Mouse (Mus musculus): ENCODE measurements around the gene 1600002K03Rik. TPM values are rescaled to one million over a fixed set of nuclear protein-coding genes. Genes with fewer than 3 reads are reported as not detected.
"Not testable (repeated sequence)": the region's sequence is repeated elsewhere in the genome, so short reads cannot be mapped to it uniquely, and the experiment has no call there.

Gene 1600002K03Rik
- total and polyA plus RNA-seq, 3 experiments, result 4.8 to 8.9 TPM; not detected in 1

DNA sequence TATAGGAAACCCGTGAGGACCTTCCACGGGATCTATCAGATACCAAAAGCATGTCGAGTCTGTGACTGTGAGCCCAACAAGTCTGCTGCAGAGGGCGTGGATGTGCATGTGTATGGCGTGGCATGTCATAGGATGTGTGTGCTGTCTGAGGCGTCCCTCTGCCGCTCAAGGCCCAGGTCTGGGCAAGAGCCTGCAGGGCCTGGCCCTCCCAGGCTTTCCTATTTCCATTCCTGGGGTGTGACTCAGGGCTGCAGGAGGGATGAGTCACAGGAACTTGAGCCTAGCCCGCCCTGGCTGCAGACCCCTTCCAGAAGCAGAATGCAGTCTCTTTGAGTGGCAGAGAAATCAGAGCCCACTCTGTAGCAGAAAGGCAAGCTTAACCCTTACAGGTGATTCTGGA, 9.0 kb upstream of the 1600002K03Rik start:
- no peak for ATAC-seq (ENCODE audit: extremely low read depth, insufficient number of reproducible peaks, low FRiP score, poor library complexity, severe bottlenecking)
- Histone ChIP-seq H3K9me3 (replicated peaks) (no peaks in the 10 kb centered on the region), H3K4me3 (ENCODE audit: low read depth, low read length) (no peak overlapping the region; the same call in 1 of the 2 replicates), H3K4me1 (ENCODE audit: insufficient read depth, low read depth, low read length) (peaks cover 85% of the 10 kb centered on the region), H3K27me3 (ENCODE audit: insufficient read depth, low read length) (no peaks in the 10 kb centered on the region; the same call in 1 of the 2 replicates), H3K36me3 (replicated peaks) (peaks cover 1% of the 10 kb centered on the region)
- no peak for DNase-seq (ENCODE audit: low spot score)
- TF ChIP-seq TAL1 (conservative IDR thresholded peaks at IDR 0.05; ENCODE audit: low read depth, low read length) (no peak), POLR2AphosphoS5 (IDR thresholded peaks at IDR 0.05; ENCODE audit: insufficient replicate concordance, low read depth, low read length) (no peak), GATA2 (IDR thresholded peaks at IDR 0.05; ENCODE audit: borderline replicate concordance, low read depth, low read length) (no peak), CTCF (IDR thresholded peaks at IDR 0.05; ENCODE audit: low read depth, low read length) (no peak), GATA1 (IDR thresholded peaks at IDR 0.05; ENCODE audit: borderline replicate concordance, low read length) (no peak)

- TF ChIP-seq GATA2 (IDR thresholded peaks at IDR 0.05; ENCODE audit: borderline replicate concordance, low read depth, low read length) (no peak), CTCF (IDR thresholded peaks at IDR 0.05; ENCODE audit: low read depth, low read length) (no peak), POLR2AphosphoS5 (IDR thresholded peaks at IDR 0.05; ENCODE audit: insufficient replicate concordance, low read depth, low read length) (no peak), TAL1 (conservative IDR thresholded peaks at IDR 0.05; ENCODE audit: low read depth, low read length) (no peak), GATA1 (IDR thresholded peaks at IDR 0.05; ENCODE audit: borderline replicate concordance, low read length) (no peak)
- Histone ChIP-seq H3K36me3 (replicated peaks) (peaks cover 3% of the 10 kb centered on the region), H3K4me3 (ENCODE audit: low read depth, low read length) (peak overlapping the region; percentile 72), H3K27me3 (ENCODE audit: insufficient read depth, low read length) (no peaks in the 10 kb centered on the region; the same call in 1 of the 2 replicates), H3K9me3 (replicated peaks) (no peaks in the 10 kb centered on the region), H3K4me1 (ENCODE audit: insufficient read depth, low read depth, low read length) (peaks cover 84% of the 10 kb centered on the region)
- no peak for DNase-seq (ENCODE audit: low spot score)
- no peak for ATAC-seq (ENCODE audit: extremely low read depth, insufficient number of reproducible peaks, low FRiP score, poor library complexity, severe bottlenecking)
Observed at GRCm38 (mm10) chr10:80164161-80164997, 8.4 kb upstream of the 1600002K03Rik start.

- ATAC-seq (ENCODE audit: extremely low read depth, insufficient number of reproducible peaks, low FRiP score, poor library complexity, severe bottlenecking), result peak; percentile 29
Observed at GRCm38 (mm10) chr10:80164998-80165344, 7.8 kb upstream of the 1600002K03Rik start.

DNA sequence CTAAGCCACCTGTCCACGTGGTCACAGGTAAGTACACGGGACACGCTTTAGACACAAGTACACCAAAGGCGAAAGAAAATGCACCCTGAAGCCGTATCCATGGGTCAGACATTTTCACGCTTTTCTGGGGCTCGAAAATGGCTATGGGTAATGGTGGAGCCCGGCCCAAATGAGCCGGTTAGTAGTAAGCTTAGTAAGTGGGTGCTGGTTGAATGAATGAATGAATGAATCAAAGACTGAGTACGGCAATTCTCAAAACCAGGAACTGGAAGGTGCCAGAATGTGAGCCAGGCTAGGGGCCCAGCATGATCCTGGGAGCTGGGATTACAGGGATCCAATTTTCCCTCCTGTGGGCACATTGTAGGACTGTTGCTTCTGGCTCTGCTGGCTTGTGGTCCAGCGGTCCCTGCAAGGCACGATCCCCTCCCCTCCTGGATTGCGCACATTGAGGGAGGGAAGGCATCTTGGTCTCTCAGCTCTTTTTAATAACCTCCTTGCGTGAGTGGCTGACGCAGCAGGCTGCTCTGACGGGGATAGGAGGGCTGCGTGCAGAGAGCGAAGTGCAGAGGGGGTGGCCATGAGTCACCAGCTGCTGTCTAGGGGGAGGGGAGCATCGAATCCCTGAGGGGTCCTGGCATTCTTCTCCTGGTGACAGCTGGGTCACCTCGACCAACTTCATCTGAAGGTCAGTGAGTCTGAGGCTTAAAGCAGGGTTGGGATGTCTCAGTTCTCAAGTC, 7.2 kb upstream of the 1600002K03Rik start, which contains the start of gene Cirbp:
TSS of gene Cirbp (plus strand) at position 594 of the 737 bp plus-strand sequence.
- H3K4me3 ChIP-seq (ENCODE audit: low read depth, low read length), result peak within 1 kb of the TSS; percentile 72
- TF ChIP-seq POLR2AphosphoS5 (IDR thresholded peaks at IDR 0.05; ENCODE audit: insufficient replicate concordance, low read depth, low read length), result no peak
- TF ChIP-seq GATA1 (IDR thresholded peaks at IDR 0.05; ENCODE audit: borderline replicate concordance, low read length), result no peak
- TF ChIP-seq TAL1 (conservative IDR thresholded peaks at IDR 0.05; ENCODE audit: low read depth, low read length), result no peak
- no peak for TF ChIP-seq GATA2 (IDR thresholded peaks at IDR 0.05; ENCODE audit: borderline replicate concordance, low read depth, low read length)
- no peak for TF ChIP-seq CTCF (IDR thresholded peaks at IDR 0.05; ENCODE audit: low read depth, low read length)
- H3K4me1 ChIP-seq (ENCODE audit: insufficient read depth, low read depth, low read length), result peaks cover 86% of the 10 kb centered on the region
- no peak for DNase-seq (ENCODE audit: low spot score)
- H3K27me3 ChIP-seq (ENCODE audit: insufficient read depth, low read length), result no peaks in the 10 kb centered on the region; the same call in 1 of the 2 replicates
- H3K36me3 ChIP-seq (replicated peaks), result peaks cover 15% of the 10 kb centered on the region
- peaks cover 7% of the 10 kb centered on the region for H3K9me3 ChIP-seq (replicated peaks)
- ATAC-seq (ENCODE audit: extremely low read depth, insufficient number of reproducible peaks, low FRiP score, poor library complexity, severe bottlenecking), result no peak

More at GRCm38 (mm10) chr10:80164998-80165344, 7.8 kb upstream of the 1600002K03Rik start:
- Histone ChIP-seq H3K4me3 (ENCODE audit: low read depth, low read length) (peak overlapping the region; percentile 72), H3K27me3 (ENCODE audit: insufficient read depth, low read length) (no peaks in the 10 kb centered on the region; the same call in 1 of the 2 replicates), H3K9me3 (replicated peaks) (0 out of 2 replicates have a peak, but pooled peaks cover under 1% of the 10 kb centered on the region), H3K36me3 (replicated peaks) (peaks cover 9% of the 10 kb centered on the region), H3K4me1 (ENCODE audit: insufficient read depth, low read depth, low read length) (peaks cover 86% of the 10 kb centered on the region)
- peak; percentile 63 for DNase-seq (ENCODE audit: low spot score)
- TF ChIP-seq POLR2AphosphoS5 (IDR thresholded peaks at IDR 0.05; ENCODE audit: insufficient replicate concordance, low read depth, low read length), result no peak
- peak; percentile 100 for TF ChIP-seq CTCF (IDR thresholded peaks at IDR 0.05; ENCODE audit: low read depth, low read length)

- DNase-seq (ENCODE audit: low spot score); H3K27me3 ChIP-seq (ENCODE audit: insufficient read depth, low read length); ATAC-seq (ENCODE audit: extremely low read depth, insufficient number of reproducible peaks, low FRiP score, poor library complexity, severe bottlenecking): not testable (repeated sequence)
- Histone ChIP-seq H3K9me3 (replicated peaks) (peaks cover 11% of the 10 kb centered on the region), H3K4me3 (ENCODE audit: low read depth, low read length) (peak overlapping the region; percentile 72; the same call in 1 of the 2 replicates), H3K4me1 (ENCODE audit: insufficient read depth, low read depth, low read length) (peaks cover 84% of the 10 kb centered on the region), H3K36me3 (replicated peaks) (peaks cover 21% of the 10 kb centered on the region)
Observed at GRCm38 (mm10) chr10:80166136-80166535, 6.6 kb upstream of the 1600002K03Rik start.

- peak; percentile 83 for ATAC-seq (ENCODE audit: extremely low read depth, insufficient number of reproducible peaks, low FRiP score, poor library complexity, severe bottlenecking)
- TF ChIP-seq TAL1 (conservative IDR thresholded peaks at IDR 0.05; ENCODE audit: low read depth, low read length) (no peak), GATA1 (IDR thresholded peaks at IDR 0.05; ENCODE audit: borderline replicate concordance, low read length) (no peak), POLR2AphosphoS5 (IDR thresholded peaks at IDR 0.05; ENCODE audit: insufficient replicate concordance, low read depth, low read length) (peak; percentile 89), CTCF (IDR thresholded peaks at IDR 0.05; ENCODE audit: low read depth, low read length) (no peak), GATA2 (IDR thresholded peaks at IDR 0.05; ENCODE audit: borderline replicate concordance, low read depth, low read length) (no peak)
Observed at GRCm38 (mm10) chr10:80167460-80168037, 5.2 kb upstream of the 1600002K03Rik start.

More at GRCm38 (mm10) chr10:80167460-80168037, 5.2 kb upstream of the 1600002K03Rik start:
- Histone ChIP-seq H3K27me3 (ENCODE audit: insufficient read depth, low read length) (no peaks in the 10 kb centered on the region; the same call in 1 of the 2 replicates), H3K4me3 (ENCODE audit: low read depth, low read length) (peak overlapping the region; percentile 85), H3K4me1 (ENCODE audit: insufficient read depth, low read depth, low read length) (peaks cover 80% of the 10 kb centered on the region), H3K9me3 (replicated peaks) (peaks cover 24% of the 10 kb centered on the region), H3K36me3 (replicated peaks) (peaks cover 35% of the 10 kb centered on the region)
- DNase-seq (ENCODE audit: low spot score), result peak; percentile 95

All from G1E (cell line).